Mouse (Mus musculus) activated CD4-positive, CD25-positive, alpha-beta regulatory T cell (primary cell): Measurements from ENCODE around the gene Atad1. TPM values are rescaled to one million over a fixed set of nuclear protein-coding genes. Genes with fewer than 3 reads are reported as not detected.

Experiments used
- polyA plus RNA-seq, 2 experiments: library from polyadenylated mRNA; unstranded; fragments of 100-300 nt; shearing (Covaris generic); gene quantifications; one replicate each; pipeline ENCODE4 v1.2.1; 2017

Atad1 gene
- polyA plus RNA-seq: 10 to 100 TPM; 88.6 to 96.6 TPM

GRCm38 (mm10) chr19:32739686-32740085 is at the start of gene Atad1:
Atad1 (minus strand) TSS chr19:32739786.

GRCm38 (mm10) chr19:32756900-32757725 is 17.5 kb upstream of the Atad1 start, which contains the start of gene Pten:
Pten (plus strand) TSS chr19:32757497.

Other genes starting within 250 kb of the Atad1 start
- gene Papss2, start 144.0 kb downstream of the Atad1 start, polyA plus RNA-seq: under 1 TPM; 0.36 to 0.84 TPM
- 10 to 100 TPM; 36.8 to 47.5 TPM for gene Pten, start 17.7 kb upstream of the Atad1 start, polyA plus RNA-seq